Mouse (Mus musculus): Measurements from ENCODE around the gene BC035947.
"Not testable (repeated sequence)": the region's sequence is repeated elsewhere in the genome, so short reads cannot be mapped to it uniquely, and the experiment has no call there.

BC035947 gene

GRCm38 (mm10) chr1:78511621-78512160, at the start of gene BC035947:
TSS of gene BC035947 (minus strand) at chr1:78512158.
- no peak for DNase-seq (ENCODE audit: low read depth)

- peak; percentile 27 for DNase-seq (ENCODE audit: low read depth)
These were observed 42.2 kb upstream of the BC035947 start for GRCm38 (mm10) chr1:78554012-78554666.

- DNase-seq (ENCODE audit: low read depth), result no peak
These were observed 37.0 kb upstream of the BC035947 start for GRCm38 (mm10) chr1:78548961-78549360.

GRCm38 (mm10) chr1:78546258-78546657, 34.3 kb upstream of the BC035947 start:
- DNase-seq (ENCODE audit: low read depth), result no peak

GRCm38 (mm10) chr1:78543631-78544030, 31.7 kb upstream of the BC035947 start:
- not testable (repeated sequence) for DNase-seq (ENCODE audit: low read depth)

GRCm38 (mm10) chr1:78539166-78539565, 27.2 kb upstream of the BC035947 start:
- DNase-seq (ENCODE audit: low read depth), result no peak

- no peak for DNase-seq (ENCODE audit: low read depth)
These were observed 26.4 kb upstream of the BC035947 start for GRCm38 (mm10) chr1:78538396-78538795.

- peak; percentile 91 for DNase-seq (ENCODE audit: low read depth)
These were observed 25.6 kb upstream of the BC035947 start for GRCm38 (mm10) chr1:78537494-78538010.

GRCm38 (mm10) chr1:78536310-78537164, 24.6 kb upstream of the BC035947 start:
- DNase-seq (ENCODE audit: low read depth), result peak; percentile 70

GRCm38 (mm10) chr1:78534428-78535150, 22.6 kb upstream of the BC035947 start:
- DNase-seq (ENCODE audit: low read depth), result no peak

- no peak for DNase-seq (ENCODE audit: low read depth)
These were observed 20.3 kb upstream of the BC035947 start for GRCm38 (mm10) chr1:78532184-78532800.

GRCm38 (mm10) chr1:78530500-78531215, 18.7 kb upstream of the BC035947 start:
- no peak for DNase-seq (ENCODE audit: low read depth)

- no peak for DNase-seq (ENCODE audit: low read depth)
These were observed 17.1 kb upstream of the BC035947 start for GRCm38 (mm10) chr1:78529011-78529410.

GRCm38 (mm10) chr1:78528356-78528755, 16.4 kb upstream of the BC035947 start:
- DNase-seq (ENCODE audit: low read depth), result no peak

GRCm38 (mm10) chr1:78525189-78525886, 13.4 kb upstream of the BC035947 start:
- peak; percentile 70 for DNase-seq (ENCODE audit: low read depth)

GRCm38 (mm10) chr1:78518907-78519306, 6.9 kb upstream of the BC035947 start:
- DNase-seq (ENCODE audit: low read depth), result no peak

GRCm38 (mm10) chr1:78512756-78513155, 798 bp upstream of the BC035947 start:
- DNase-seq (ENCODE audit: low read depth), result no peak

- DNase-seq (ENCODE audit: low read depth), result no peak
These were observed 1.1 kb downstream of the BC035947 start, which contains the start of gene Mogat1 for GRCm38 (mm10) chr1:78510862-78511261. TSS of gene Mogat1 (plus strand) at chr1:78510991.

GRCm38 (mm10) chr1:78507137-78507536, 4.8 kb downstream of the BC035947 start:
- no peak for DNase-seq (ENCODE audit: low read depth)

GRCm38 (mm10) chr1:78502527-78502926, 9.4 kb downstream of the BC035947 start:
- no peak for DNase-seq (ENCODE audit: low read depth)

Data from 416B (cell line).